Mouse (Mus musculus) ES-Bruce4 (cell line): ENCODE data around the gene Chd1l.

ENCODE experiments used
- CTCF ChIP-seq: IDR thresholded peaks from one replicate; pipeline ENCODE4 v1.8.1; 2011; ENCODE audit warnings: low read depth, low read length
- EP300 ChIP-seq: IDR thresholded peaks from 2 replicates; pipeline ENCODE4 v1.6.1; 2011; ENCODE audit warnings: low read depth, low read length; ENCODE audit not compliant: insufficient read depth

DNA sequence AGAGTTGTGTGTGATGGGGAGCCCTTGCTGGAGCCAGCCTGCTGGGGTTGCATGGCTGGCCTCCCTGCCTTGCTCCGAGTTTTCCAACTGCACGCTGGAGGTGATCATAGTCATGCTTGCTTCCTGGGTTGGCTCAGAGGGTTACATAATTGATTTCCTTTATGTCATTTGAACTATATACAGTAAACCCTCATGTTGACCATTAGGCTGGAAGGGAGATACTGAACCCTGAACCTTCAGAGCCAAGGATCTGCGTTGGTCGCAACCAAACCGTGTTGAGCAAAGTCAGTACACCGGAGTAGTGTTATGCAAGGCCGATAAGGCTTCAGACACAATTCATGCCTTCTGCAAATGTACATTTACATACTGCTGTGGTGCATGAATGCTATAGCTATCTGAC is 17.9 kb upstream of the Chd1l start:
- TF ChIP-seq EP300 (no peak), CTCF (no peak)
